Mouse (Mus musculus) cerebellum, adult 8-10 months (tissue): ENCODE data around the gene Olfr684.

Source experiments
- DNase-seq: peaks from one replicate; pipeline ENCODE4 v3.0.0; 2022

Gene Olfr684

DNA sequence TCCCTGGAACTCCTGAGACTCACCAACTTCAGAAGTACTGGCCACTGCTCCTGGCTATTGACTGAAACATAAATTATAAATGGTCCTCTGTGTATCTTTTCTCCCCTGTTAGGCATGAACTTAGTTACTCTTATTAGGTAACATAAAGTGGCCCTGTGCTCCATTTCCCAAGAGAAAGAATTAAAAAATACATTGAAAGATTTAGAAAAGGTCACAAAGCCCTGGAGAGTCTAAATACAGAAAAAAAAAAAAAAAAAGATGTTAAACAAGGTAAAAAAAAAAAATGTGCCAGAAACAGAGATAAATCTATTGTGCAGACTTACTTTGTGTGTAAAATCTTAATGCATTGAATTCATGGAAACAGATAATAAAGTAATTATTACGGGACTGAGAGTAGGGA, at the start of gene Olfr684:
Gene Olfr684 (minus strand): TSS at position 101 of the 400 bp plus-strand sequence.
- no peak for DNase-seq

- DNase-seq = no peak
These were observed 43.9 kb upstream of the Olfr684 start, which contains the start of gene Olfr686 for GRCm38 (mm10) chr7:105207385-105207784. Gene Olfr686, minus strand, starts transcription at chr7:105207485.

DNA sequence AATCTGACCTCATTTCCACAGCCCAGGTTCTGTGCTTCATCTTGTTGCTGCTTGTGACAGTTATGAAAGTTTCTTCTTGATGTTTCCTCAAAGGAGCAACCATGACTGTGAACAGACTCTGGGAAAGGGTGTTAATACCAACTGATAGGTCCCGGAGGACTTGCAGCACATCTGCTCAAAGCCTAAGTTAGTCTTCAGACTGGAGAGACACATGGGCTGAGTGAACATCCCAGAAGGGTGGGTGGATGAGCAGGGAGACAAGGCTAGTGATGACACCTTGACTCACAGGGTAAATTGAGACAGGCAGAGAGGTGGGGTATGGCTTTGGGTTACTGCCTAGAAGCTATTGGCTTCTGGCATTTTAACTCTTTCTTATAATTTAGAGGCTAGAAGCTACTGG, 22.5 kb upstream of the Olfr684 start, which contains the start of gene Olfr685:
Gene Olfr685 (minus strand): TSS at position 101 of the 400 bp plus-strand sequence.
- no peak for DNase-seq

GRCm38 (mm10) chr7:105170773-105171172, 7.3 kb upstream of the Olfr684 start:
- DNase-seq = no peak

DNA sequence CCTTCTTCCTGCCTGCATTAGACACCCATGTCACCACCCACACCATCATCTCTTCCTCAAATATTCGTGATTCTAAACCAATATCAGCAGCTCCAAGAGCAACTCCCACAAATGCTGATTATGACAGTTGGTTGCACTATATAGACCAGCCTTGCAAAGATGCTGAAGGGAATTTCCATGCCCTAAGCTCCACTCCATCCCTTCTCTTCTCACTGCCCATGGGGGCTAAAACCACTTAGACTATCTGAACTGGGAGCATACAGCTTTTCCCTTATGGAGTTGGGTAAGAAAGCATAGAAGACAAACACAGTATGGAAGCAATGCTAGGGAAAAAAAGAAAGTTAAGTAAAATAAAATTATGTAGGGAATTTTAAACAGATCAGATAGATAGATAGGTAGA, 16.5 kb downstream of the Olfr684 start, which contains the start of gene Olfr683:
Gene Olfr683 (minus strand): TSS at position 101 of the 400 bp plus-strand sequence.
- no peak for DNase-seq

DNA sequence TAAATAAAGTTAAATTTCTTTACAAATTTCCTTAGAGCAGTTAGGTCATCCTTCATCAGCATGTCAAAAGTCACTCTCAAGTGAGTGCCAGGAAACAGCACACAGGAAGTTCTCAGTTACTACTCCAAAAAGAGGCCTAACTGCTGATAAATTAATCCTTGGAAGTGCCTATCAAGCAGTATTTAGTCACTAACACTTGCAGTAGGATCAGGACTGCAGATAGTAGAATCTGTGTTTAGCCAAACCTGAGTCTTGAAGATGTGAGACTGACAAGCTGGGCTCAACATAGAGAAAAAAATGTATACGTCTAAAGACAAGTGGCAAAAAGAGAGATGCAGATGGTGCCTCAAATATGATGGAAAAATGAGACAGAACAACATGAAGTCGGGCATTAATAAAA, 22.2 kb downstream of the Olfr684 start:
- DNase-seq = no peak

GRCm38 (mm10) chr7:105116536-105116935, 46.9 kb downstream of the Olfr684 start, which contains the start of gene Olfr681:
Gene Olfr681, plus strand, starts transcription at chr7:105116836.
- DNase-seq = no peak
